Mouse (Mus musculus): ENCODE data around the gene Ptprn2. TPM values are rescaled to one million over a fixed set of nuclear protein-coding genes. Genes with fewer than 3 reads are reported as not detected.

Gene Ptprn2
- polyA plus RNA-seq, 1 experiment from 2014 or later = 0.08 TPM

- Histone ChIP-seq H3K4me2 (no peak overlapping the region), H3K9me3 (no peaks in the 10 kb centered on the region), H3K4me3 (no peak overlapping the region), H3K27ac (no peak overlapping the region), H3K4me1 (no peaks in the 10 kb centered on the region), H3K9ac (no peak overlapping the region), H3K36me3 (no peaks in the 10 kb centered on the region), H3K27me3 (no peaks in the 10 kb centered on the region)
- ATAC-seq (ENCODE audit: insufficient number of reproducible peaks, insufficient read depth, low FRiP score, low TSS enrichment, low read depth) = no peak
- WGBS = 76% methylated on average over 4 of the region's 4 CpGs
Observed at GRCm38 (mm10) chr12:116863291-116863899, 377.9 kb downstream of the Ptprn2 start.

- Histone ChIP-seq H3K36me3 (no peaks in the 10 kb centered on the region), H3K27ac (no peak overlapping the region), H3K4me1 (no peaks in the 10 kb centered on the region), H3K9me3 (no peaks in the 10 kb centered on the region), H3K4me2 (no peak overlapping the region), H3K9ac (no peak overlapping the region), H3K4me3 (no peak overlapping the region), H3K27me3 (no peaks in the 10 kb centered on the region)
- ATAC-seq (ENCODE audit: insufficient number of reproducible peaks, insufficient read depth, low FRiP score, low TSS enrichment, low read depth) = no peak
- 93% methylated on average over 1 of the region's 1 CpGs for WGBS
Observed at GRCm38 (mm10) chr12:116873866-116874585, 388.5 kb downstream of the Ptprn2 start.

- WGBS = 71% methylated on average over 6 of the region's 6 CpGs
- Histone ChIP-seq H3K4me1 (no peaks in the 10 kb centered on the region), H3K9me3 (no peaks in the 10 kb centered on the region), H3K9ac (no peak overlapping the region), H3K36me3 (no peaks in the 10 kb centered on the region), H3K4me3 (no peak overlapping the region), H3K4me2 (no peak overlapping the region), H3K27ac (no peak overlapping the region), H3K27me3 (no peaks in the 10 kb centered on the region)
- ATAC-seq (ENCODE audit: insufficient number of reproducible peaks, insufficient read depth, low FRiP score, low TSS enrichment, low read depth) = no peak
Observed at GRCm38 (mm10) chr12:116887496-116888281, 402.2 kb downstream of the Ptprn2 start.

- Histone ChIP-seq H3K9me3 (no peaks in the 10 kb centered on the region), H3K27ac (no peak overlapping the region), H3K9ac (no peak overlapping the region), H3K4me1 (no peaks in the 10 kb centered on the region), H3K36me3 (no peaks in the 10 kb centered on the region), H3K4me2 (no peak overlapping the region), H3K27me3 (no peaks in the 10 kb centered on the region), H3K4me3 (no peak overlapping the region)
- no peak for ATAC-seq (ENCODE audit: insufficient number of reproducible peaks, insufficient read depth, low FRiP score, low TSS enrichment, low read depth)
- WGBS = 74% methylated on average over 2 of the region's 2 CpGs
Observed at GRCm38 (mm10) chr12:116888856-116889255, 403.3 kb downstream of the Ptprn2 start.

- Histone ChIP-seq H3K9ac (no peak overlapping the region), H3K36me3 (no peaks in the 10 kb centered on the region), H3K4me3 (no peak overlapping the region), H3K27me3 (no peaks in the 10 kb centered on the region), H3K4me2 (no peak overlapping the region), H3K9me3 (no peaks in the 10 kb centered on the region), H3K4me1 (no peaks in the 10 kb centered on the region), H3K27ac (no peak overlapping the region)
- 85% methylated on average over 8 of the region's 8 CpGs for WGBS
- ATAC-seq (ENCODE audit: insufficient number of reproducible peaks, insufficient read depth, low FRiP score, low TSS enrichment, low read depth) = no peak
Observed at GRCm38 (mm10) chr12:116892584-116892983, 407.1 kb downstream of the Ptprn2 start.

GRCm38 (mm10) chr12:116896651-116897050 lies 411.1 kb downstream of the Ptprn2 start:
- Histone ChIP-seq H3K36me3 (no peaks in the 10 kb centered on the region), H3K4me2 (no peak overlapping the region), H3K9me3 (no peaks in the 10 kb centered on the region), H3K4me3 (no peak overlapping the region), H3K27me3 (no peaks in the 10 kb centered on the region), H3K4me1 (no peaks in the 10 kb centered on the region), H3K27ac (no peak overlapping the region), H3K9ac (no peak overlapping the region)
- whole genome bisulfite sequencing = 50% methylated on average over 2 of the region's 2 CpGs
- ATAC-seq (ENCODE audit: insufficient number of reproducible peaks, insufficient read depth, low FRiP score, low TSS enrichment, low read depth) = no peak

- WGBS = 73% methylated on average over 3 of the region's 3 CpGs
- Histone ChIP-seq H3K9me3 (no peaks in the 10 kb centered on the region), H3K36me3 (no peaks in the 10 kb centered on the region), H3K27me3 (no peaks in the 10 kb centered on the region), H3K27ac (no peak overlapping the region), H3K4me3 (no peak overlapping the region), H3K9ac (no peak overlapping the region), H3K4me2 (no peak overlapping the region), H3K4me1 (no peaks in the 10 kb centered on the region)
- ATAC-seq (ENCODE audit: insufficient number of reproducible peaks, insufficient read depth, low FRiP score, low TSS enrichment, low read depth) = no peak
Observed at GRCm38 (mm10) chr12:116901773-116902172, 416.3 kb downstream of the Ptprn2 start.

- Histone ChIP-seq H3K9me3 (no peaks in the 10 kb centered on the region), H3K27ac (no peak overlapping the region), H3K27me3 (no peaks in the 10 kb centered on the region), H3K4me2 (no peak overlapping the region), H3K36me3 (no peaks in the 10 kb centered on the region), H3K4me1 (no peaks in the 10 kb centered on the region), H3K4me3 (no peak overlapping the region), H3K9ac (no peak overlapping the region)
- 46% methylated on average over 1 of the region's 1 CpGs for whole genome bisulfite sequencing
- no peak for ATAC-seq (ENCODE audit: insufficient number of reproducible peaks, insufficient read depth, low FRiP score, low TSS enrichment, low read depth)
Observed at GRCm38 (mm10) chr12:116907424-116907823, 421.9 kb downstream of the Ptprn2 start.

- H3K9me3 ChIP-seq = no peaks in the 10 kb centered on the region
- ATAC-seq (ENCODE audit: insufficient number of reproducible peaks, insufficient read depth, low FRiP score, low TSS enrichment, low read depth) = no peak
Observed at GRCm38 (mm10) chr12:116908668-116909067, 423.1 kb downstream of the Ptprn2 start.

GRCm38 (mm10) chr12:116916776-116917175 lies 431.3 kb downstream of the Ptprn2 start:
- Histone ChIP-seq H3K4me2 (no peak overlapping the region), H3K9ac (no peak overlapping the region), H3K4me1 (no peaks in the 10 kb centered on the region), H3K36me3 (no peaks in the 10 kb centered on the region), H3K9me3 (no peaks in the 10 kb centered on the region), H3K4me3 (no peak overlapping the region), H3K27me3 (no peaks in the 10 kb centered on the region), H3K27ac (no peak overlapping the region)
- no peak for ATAC-seq (ENCODE audit: insufficient number of reproducible peaks, insufficient read depth, low FRiP score, low TSS enrichment, low read depth)
- WGBS = 69% methylated on average over 5 of the region's 5 CpGs

More at GRCm38 (mm10) chr12:116908668-116909067, 423.1 kb downstream of the Ptprn2 start:
- WGBS = 59% methylated on average over 2 of the region's 2 CpGs
- Histone ChIP-seq H3K4me1 (no peaks in the 10 kb centered on the region), H3K27ac (no peak overlapping the region), H3K9ac (no peak overlapping the region), H3K27me3 (no peaks in the 10 kb centered on the region), H3K4me3 (no peak overlapping the region), H3K4me2 (no peak overlapping the region), H3K36me3 (no peaks in the 10 kb centered on the region)

GRCm38 (mm10) chr12:116919185-116919584 lies 433.7 kb downstream of the Ptprn2 start:
- Histone ChIP-seq H3K36me3 (no peaks in the 10 kb centered on the region), H3K27me3 (no peaks in the 10 kb centered on the region), H3K9me3 (no peaks in the 10 kb centered on the region), H3K27ac (no peak overlapping the region), H3K4me2 (no peak overlapping the region), H3K9ac (no peak overlapping the region), H3K4me3 (no peak overlapping the region), H3K4me1 (no peaks in the 10 kb centered on the region)
- 67% methylated on average over 6 of the region's 6 CpGs for WGBS
- no peak for ATAC-seq (ENCODE audit: insufficient number of reproducible peaks, insufficient read depth, low FRiP score, low TSS enrichment, low read depth)

Measured in embryonic facial prominence, embryonic 13.5 days (tissue).